Mouse (Mus musculus): ENCODE measurements around the gene Dach1. TPM values are rescaled to one million over a fixed set of nuclear protein-coding genes. Genes with fewer than 3 reads are reported as not detected.

Dach1 gene
- not detected in 2 replicates for polyA plus RNA-seq (2012)

- Histone ChIP-seq H3K27me3 (ENCODE audit: control insufficient read depth) (peaks cover 48% of the 10 kb centered on the region), H3K4me1 (ENCODE audit: control insufficient read depth) (peaks cover 1% of the 10 kb centered on the region; the same call in 1 of the 2 replicates), H3K9me3 (ENCODE audit: control insufficient read depth, low read length) (no peaks in the 10 kb centered on the region), H3K4me3 (replicated peaks) (peak within 1 kb of the TSS; percentile 49), H3K36me3 (ENCODE audit: control insufficient read depth) (no peaks in the 10 kb centered on the region)
- TF ChIP-seq TAL1 (IDR thresholded peaks at IDR 0.05; ENCODE audit: low read length) (no peak), GATA1 (IDR thresholded peaks at IDR 0.05; ENCODE audit: low read length) (no peak)
These were observed at the start of gene Dach1 for GRCm38 (mm10) chr14:98169421-98170076. TSS of gene Dach1 (minus strand) at chr14:98169765.

GRCm38 (mm10) chr14:98200089-98200488 lies 30.5 kb upstream of the Dach1 start:
- Histone ChIP-seq H3K9me3 (ENCODE audit: control insufficient read depth, low read length) (no peaks in the 10 kb centered on the region), H3K4me3 (replicated peaks) (no peak overlapping the region), H3K4me1 (ENCODE audit: control insufficient read depth) (no peaks in the 10 kb centered on the region), H3K36me3 (ENCODE audit: control insufficient read depth) (no peaks in the 10 kb centered on the region), H3K27me3 (ENCODE audit: control insufficient read depth) (no peaks in the 10 kb centered on the region)
- TF ChIP-seq GATA1 (IDR thresholded peaks at IDR 0.05; ENCODE audit: low read length): no peak
- no peak for TF ChIP-seq TAL1 (IDR thresholded peaks at IDR 0.05; ENCODE audit: low read length)

- H3K27me3 ChIP-seq (ENCODE audit: control insufficient read depth): no peaks in the 10 kb centered on the region
- no peak for TF ChIP-seq GATA1 (IDR thresholded peaks at IDR 0.05; ENCODE audit: low read length)
- no peak for TF ChIP-seq TAL1 (IDR thresholded peaks at IDR 0.05; ENCODE audit: low read length)
- no peaks in the 10 kb centered on the region for H3K9me3 ChIP-seq (ENCODE audit: control insufficient read depth, low read length)
- H3K4me1 ChIP-seq (ENCODE audit: control insufficient read depth): no peaks in the 10 kb centered on the region
- no peak overlapping the region for H3K4me3 ChIP-seq (replicated peaks)
- no peaks in the 10 kb centered on the region for H3K36me3 ChIP-seq (ENCODE audit: control insufficient read depth)
These were observed 12.0 kb upstream of the Dach1 start for GRCm38 (mm10) chr14:98181545-98181944.

- no peak overlapping the region for H3K4me3 ChIP-seq (replicated peaks)
- no peaks in the 10 kb centered on the region for H3K4me1 ChIP-seq (ENCODE audit: control insufficient read depth)
- H3K27me3 ChIP-seq (ENCODE audit: control insufficient read depth): peaks cover 26% of the 10 kb centered on the region
- TF ChIP-seq TAL1 (IDR thresholded peaks at IDR 0.05; ENCODE audit: low read length) (no peak), GATA1 (IDR thresholded peaks at IDR 0.05; ENCODE audit: low read length) (no peak)
- no peaks in the 10 kb centered on the region for H3K36me3 ChIP-seq (ENCODE audit: control insufficient read depth)
- H3K9me3 ChIP-seq (ENCODE audit: control insufficient read depth, low read length): no peaks in the 10 kb centered on the region
These were observed 4.3 kb upstream of the Dach1 start for GRCm38 (mm10) chr14:98173831-98174230.

- peaks cover 1% of the 10 kb centered on the region; the same call in 1 of the 2 replicates for H3K4me1 ChIP-seq (ENCODE audit: control insufficient read depth)
- TF ChIP-seq GATA1 (IDR thresholded peaks at IDR 0.05; ENCODE audit: low read length) (no peak), TAL1 (IDR thresholded peaks at IDR 0.05; ENCODE audit: low read length) (no peak)
- peaks cover 40% of the 10 kb centered on the region for H3K27me3 ChIP-seq (ENCODE audit: control insufficient read depth)
- H3K9me3 ChIP-seq (ENCODE audit: control insufficient read depth, low read length): no peaks in the 10 kb centered on the region
- no peaks in the 10 kb centered on the region for H3K36me3 ChIP-seq (ENCODE audit: control insufficient read depth)
- H3K4me3 ChIP-seq (replicated peaks): no peak overlapping the region
These were observed 2.9 kb upstream of the Dach1 start for GRCm38 (mm10) chr14:98172394-98172905.

GRCm38 (mm10) chr14:98171861-98172260 lies 2.3 kb upstream of the Dach1 start:
- peaks cover 1% of the 10 kb centered on the region; the same call in 1 of the 2 replicates for H3K4me1 ChIP-seq (ENCODE audit: control insufficient read depth)
- peaks cover 44% of the 10 kb centered on the region for H3K27me3 ChIP-seq (ENCODE audit: control insufficient read depth)
- no peaks in the 10 kb centered on the region for H3K9me3 ChIP-seq (ENCODE audit: control insufficient read depth, low read length)
- no peak overlapping the region for H3K4me3 ChIP-seq (replicated peaks)
- TF ChIP-seq TAL1 (IDR thresholded peaks at IDR 0.05; ENCODE audit: low read length) (no peak), GATA1 (IDR thresholded peaks at IDR 0.05; ENCODE audit: low read length) (no peak)
- H3K36me3 ChIP-seq (ENCODE audit: control insufficient read depth): no peaks in the 10 kb centered on the region

GRCm38 (mm10) chr14:98168908-98169401 lies 610 bp downstream of the Dach1 start:
- Histone ChIP-seq H3K4me1 (ENCODE audit: control insufficient read depth) (peaks cover 1% of the 10 kb centered on the region; the same call in 1 of the 2 replicates), H3K36me3 (ENCODE audit: control insufficient read depth) (no peaks in the 10 kb centered on the region), H3K9me3 (ENCODE audit: control insufficient read depth, low read length) (no peaks in the 10 kb centered on the region), H3K27me3 (ENCODE audit: control insufficient read depth) (peaks cover 48% of the 10 kb centered on the region), H3K4me3 (replicated peaks) (peak overlapping the region; percentile 46)
- TF ChIP-seq GATA1 (IDR thresholded peaks at IDR 0.05; ENCODE audit: low read length): no peak
- no peak for TF ChIP-seq TAL1 (IDR thresholded peaks at IDR 0.05; ENCODE audit: low read length)

- TF ChIP-seq GATA1 (IDR thresholded peaks at IDR 0.05; ENCODE audit: low read length) (no peak), TAL1 (IDR thresholded peaks at IDR 0.05; ENCODE audit: low read length) (no peak)
- H3K36me3 ChIP-seq (ENCODE audit: control insufficient read depth): no peaks in the 10 kb centered on the region
- peaks cover 48% of the 10 kb centered on the region for H3K27me3 ChIP-seq (ENCODE audit: control insufficient read depth)
- H3K4me3 ChIP-seq (replicated peaks): peak overlapping the region; percentile 49
- no peaks in the 10 kb centered on the region for H3K9me3 ChIP-seq (ENCODE audit: control insufficient read depth, low read length)
- H3K4me1 ChIP-seq (ENCODE audit: control insufficient read depth): peaks cover 1% of the 10 kb centered on the region; the same call in 1 of the 2 replicates
These were observed 1.3 kb downstream of the Dach1 start for GRCm38 (mm10) chr14:98168039-98168907.

Data from erythroblast, embryonic 14.5 days (primary cell).